Mouse (Mus musculus): Measurements from ENCODE around the gene Herc3.
"Not testable (repeated sequence)": the region's sequence is repeated elsewhere in the genome, so short reads cannot be mapped to it uniquely, and the experiment has no call there.

The Herc3 gene

GRCm38 (mm10) chr6:58859517-58859916, 28.3 kb downstream of the Herc3 start:
- no peak for DNase-seq (ENCODE audit: low spot score)

- DNase-seq (ENCODE audit: low spot score), result no peak
Measured at GRCm38 (mm10) chr6:58862446-58862993, 31.3 kb downstream of the Herc3 start.

GRCm38 (mm10) chr6:58863631-58864235, 32.5 kb downstream of the Herc3 start:
- no peak for DNase-seq (ENCODE audit: low spot score)

GRCm38 (mm10) chr6:58867858-58868257, 36.6 kb downstream of the Herc3 start:
- DNase-seq (ENCODE audit: low spot score), result not testable (repeated sequence)

GRCm38 (mm10) chr6:58879572-58879971, 48.3 kb downstream of the Herc3 start:
- no peak for DNase-seq (ENCODE audit: low spot score)

GRCm38 (mm10) chr6:58879987-58880386, 48.7 kb downstream of the Herc3 start:
- DNase-seq (ENCODE audit: low spot score), result no peak

GRCm38 (mm10) chr6:58880861-58881260, 49.6 kb downstream of the Herc3 start:
- DNase-seq (ENCODE audit: low spot score), result no peak

- no peak for DNase-seq (ENCODE audit: low spot score)
Measured at GRCm38 (mm10) chr6:58881363-58881762, 50.1 kb downstream of the Herc3 start.

GRCm38 (mm10) chr6:58882271-58882670, 51.0 kb downstream of the Herc3 start:
- DNase-seq (ENCODE audit: low spot score), result no peak

- DNase-seq (ENCODE audit: low spot score), result no peak
Measured at GRCm38 (mm10) chr6:58889917-58890316, 58.7 kb downstream of the Herc3 start.

GRCm38 (mm10) chr6:58893307-58893706, 62.0 kb downstream of the Herc3 start:
- DNase-seq (ENCODE audit: low spot score), result no peak

- DNase-seq (ENCODE audit: low spot score), result no peak
Measured at GRCm38 (mm10) chr6:58894994-58895393, 63.7 kb downstream of the Herc3 start.

GRCm38 (mm10) chr6:58896648-58897047, 65.4 kb downstream of the Herc3 start:
- DNase-seq (ENCODE audit: low spot score), result no peak

- no peak for DNase-seq (ENCODE audit: low spot score)
Measured at GRCm38 (mm10) chr6:58899076-58899475, 67.8 kb downstream of the Herc3 start.

GRCm38 (mm10) chr6:58900536-58900935, 69.3 kb downstream of the Herc3 start:
- DNase-seq (ENCODE audit: low spot score), result no peak

- no peak for DNase-seq (ENCODE audit: low spot score)
Measured at GRCm38 (mm10) chr6:58903171-58903570, 71.9 kb downstream of the Herc3 start.

GRCm38 (mm10) chr6:58904551-58904950, 73.3 kb downstream of the Herc3 start:
- no peak for DNase-seq (ENCODE audit: low spot score)

- DNase-seq (ENCODE audit: low spot score), result no peak
Measured at GRCm38 (mm10) chr6:58906852-58907261, 75.6 kb downstream of the Herc3 start, which contains the start of gene Nap1l5. TSS of gene Nap1l5 (minus strand) at chr6:58907076.

- no peak for DNase-seq (ENCODE audit: low spot score)
Measured at GRCm38 (mm10) chr6:58907336-58907735, 76.1 kb downstream of the Herc3 start.

- no peak for DNase-seq (ENCODE audit: low spot score)
Measured at GRCm38 (mm10) chr6:58907791-58908190, 76.5 kb downstream of the Herc3 start.

GRCm38 (mm10) chr6:58912842-58913241, 81.6 kb downstream of the Herc3 start:
- DNase-seq (ENCODE audit: low spot score), result no peak

GRCm38 (mm10) chr6:58913551-58913950, 82.3 kb downstream of the Herc3 start:
- DNase-seq (ENCODE audit: low spot score), result no peak

GRCm38 (mm10) chr6:58913971-58914370, 82.7 kb downstream of the Herc3 start:
- DNase-seq (ENCODE audit: low spot score), result no peak

- DNase-seq (ENCODE audit: low spot score), result no peak
Measured at GRCm38 (mm10) chr6:58916498-58916897, 85.2 kb downstream of the Herc3 start.

Data from spleen, adult 12 weeks (tissue).